Mouse (Mus musculus): Measurements from ENCODE around the gene Steap3. TPM values are rescaled to one million over a fixed set of nuclear protein-coding genes. Genes with fewer than 3 reads are reported as not detected.

Steap3 gene
- polyA plus RNA-seq, 1 experiment from 2014 or later = 3.8 TPM

DNA sequence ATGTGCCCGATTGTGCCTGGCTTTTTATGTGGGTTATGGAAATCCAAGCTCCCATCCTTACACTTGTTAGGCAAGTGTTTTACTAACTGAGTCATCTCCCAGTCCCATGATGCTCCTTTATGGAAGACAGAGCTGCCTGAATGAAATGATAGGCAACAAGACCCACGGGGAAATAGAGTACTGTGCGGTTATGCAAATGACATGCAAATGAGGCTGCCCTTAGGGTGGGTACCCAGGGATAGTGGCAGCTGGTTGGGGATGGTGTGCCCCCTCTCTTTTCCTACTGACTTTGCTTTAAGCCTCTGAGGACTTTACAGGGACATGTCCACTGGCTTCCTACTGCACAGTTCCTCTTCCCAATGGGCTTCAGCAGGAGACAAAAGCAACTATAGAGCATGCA, 2.7 kb upstream of the Steap3 start:
- H3K4me2 ChIP-seq (replicated peaks; ENCODE audit: low read depth, low read length) = no peak overlapping the region
- H3K36me3 ChIP-seq (ENCODE audit: control insufficient read depth, insufficient read depth, low read length) = no peaks in the 10 kb centered on the region
- no peaks in the 10 kb centered on the region for H3K9me3 ChIP-seq (ENCODE audit: control insufficient read depth, low read length)
- WGBS = 73% methylated on average over 3 of the region's 3 CpGs
- no peak overlapping the region for H3K4me3 ChIP-seq (ENCODE audit: low read depth, low read length)
- H3K27me3 ChIP-seq (ENCODE audit: control insufficient read depth, insufficient read depth, low read length) = no peaks in the 10 kb centered on the region
- ATAC-seq (ENCODE audit: low FRiP score) (peak; percentile 76), DNase-seq (ENCODE audit: low spot score) (no peak)
- no peaks in the 10 kb centered on the region for H3K4me1 ChIP-seq (replicated peaks; ENCODE audit: control insufficient read depth, insufficient read depth, low read length)
- no peak overlapping the region for H3K27ac ChIP-seq (ENCODE audit: low read depth, low read length)
- H3K9ac ChIP-seq (ENCODE audit: low read depth, low read length) = no peak overlapping the region

- no peaks in the 10 kb centered on the region for H3K27me3 ChIP-seq (ENCODE audit: control insufficient read depth, insufficient read depth, low read length)
- 82% methylated on average over 3 of the region's 3 CpGs for WGBS
- no peaks in the 10 kb centered on the region for H3K36me3 ChIP-seq (ENCODE audit: control insufficient read depth, insufficient read depth, low read length)
Observed at GRCm38 (mm10) chr1:120270882-120271281, 1.6 kb downstream of the Steap3 start.

GRCm38 (mm10) chr1:120270115-120270514, 2.4 kb downstream of the Steap3 start:
- no peaks in the 10 kb centered on the region for H3K36me3 ChIP-seq (ENCODE audit: control insufficient read depth, insufficient read depth, low read length)
- no peak overlapping the region for H3K27ac ChIP-seq (ENCODE audit: low read depth, low read length)
- no peaks in the 10 kb centered on the region; the same call in 1 of the 2 replicates for H3K4me1 ChIP-seq (replicated peaks; ENCODE audit: control insufficient read depth, insufficient read depth, low read length)
- ATAC-seq (ENCODE audit: low FRiP score) (no peak), DNase-seq (ENCODE audit: low spot score) (no peak)
- no peak overlapping the region for H3K9ac ChIP-seq (ENCODE audit: low read depth, low read length)
- no peaks in the 10 kb centered on the region for H3K9me3 ChIP-seq (ENCODE audit: control insufficient read depth, low read length)
- H3K4me3 ChIP-seq (ENCODE audit: low read depth, low read length) = no peak overlapping the region
- no peaks in the 10 kb centered on the region for H3K27me3 ChIP-seq (ENCODE audit: control insufficient read depth, insufficient read depth, low read length)
- no peak overlapping the region for H3K4me2 ChIP-seq (replicated peaks; ENCODE audit: low read depth, low read length)
- 79% methylated on average over 7 of the region's 7 CpGs for WGBS

More at GRCm38 (mm10) chr1:120270882-120271281, 1.6 kb downstream of the Steap3 start:
- Histone ChIP-seq H3K9ac (ENCODE audit: low read depth, low read length) (no peak overlapping the region), H3K4me3 (ENCODE audit: low read depth, low read length) (no peak overlapping the region), H3K27ac (ENCODE audit: low read depth, low read length) (no peak overlapping the region), H3K4me1 (replicated peaks; ENCODE audit: control insufficient read depth, insufficient read depth, low read length) (no peaks in the 10 kb centered on the region), H3K9me3 (ENCODE audit: control insufficient read depth, low read length) (no peaks in the 10 kb centered on the region), H3K4me2 (replicated peaks; ENCODE audit: low read depth, low read length) (no peak overlapping the region)
- DNase-seq (ENCODE audit: low spot score) = no peak
- no peak for ATAC-seq (ENCODE audit: low FRiP score)

DNA sequence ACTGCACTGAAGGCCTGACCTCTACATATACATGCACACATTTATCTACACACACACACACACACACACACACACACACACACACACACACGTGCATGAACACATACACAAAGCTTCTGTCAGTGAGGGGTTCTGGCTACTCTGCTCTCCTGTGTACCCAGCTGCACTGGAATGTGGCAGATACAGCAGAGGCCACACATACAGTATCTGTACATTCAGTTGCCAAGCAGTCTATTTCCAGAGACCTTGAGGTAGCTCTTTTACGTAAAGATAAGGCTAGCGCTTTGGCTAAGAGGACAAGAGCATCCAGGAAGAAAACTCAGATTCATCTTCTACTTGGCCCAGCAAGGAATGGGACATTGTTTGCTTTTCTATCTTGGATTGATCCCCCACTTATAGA, 4.9 kb downstream of the Steap3 start:
- no peak for DNase-seq (ENCODE audit: low spot score)
- peaks cover 2% of the 10 kb centered on the region; the same call in 1 of the 2 replicates for H3K4me1 ChIP-seq (replicated peaks; ENCODE audit: control insufficient read depth, insufficient read depth, low read length)
- no peak overlapping the region for H3K27ac ChIP-seq (ENCODE audit: low read depth, low read length)
- H3K27me3 ChIP-seq (ENCODE audit: control insufficient read depth, insufficient read depth, low read length) = no peaks in the 10 kb centered on the region
- H3K4me2 ChIP-seq (replicated peaks; ENCODE audit: low read depth, low read length) = no peak overlapping the region
- H3K4me3 ChIP-seq (ENCODE audit: low read depth, low read length) = no peak overlapping the region
- ATAC-seq (ENCODE audit: low FRiP score) = no peak
- no peak overlapping the region for H3K9ac ChIP-seq (ENCODE audit: low read depth, low read length)
- H3K9me3 ChIP-seq (ENCODE audit: control insufficient read depth, low read length) = no peaks in the 10 kb centered on the region
- no peaks in the 10 kb centered on the region for H3K36me3 ChIP-seq (ENCODE audit: control insufficient read depth, insufficient read depth, low read length)
- WGBS = 91% methylated on average over 3 of the region's 3 CpGs

DNA sequence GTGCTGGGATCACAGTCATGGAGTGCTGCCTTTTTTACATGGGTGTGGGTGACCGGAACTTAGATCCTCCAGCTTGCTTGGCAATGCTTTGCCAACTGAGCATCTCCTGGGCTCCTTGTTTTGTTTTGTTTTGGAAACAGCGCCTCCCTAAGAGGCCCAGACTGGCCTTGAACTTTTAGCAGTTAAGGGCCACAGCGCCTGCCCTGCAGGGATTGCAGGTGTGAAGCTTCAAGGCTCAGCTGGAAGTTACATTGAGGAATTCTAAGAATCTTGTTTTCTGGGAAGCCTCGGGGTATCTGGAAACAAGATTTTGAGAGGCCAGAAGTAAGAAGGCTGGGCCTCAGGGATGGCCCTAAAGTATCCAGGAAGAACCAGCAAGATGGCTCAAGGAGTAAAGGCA, 6.0 kb downstream of the Steap3 start:
- Histone ChIP-seq H3K27me3 (ENCODE audit: control insufficient read depth, insufficient read depth, low read length) (no peaks in the 10 kb centered on the region), H3K4me3 (ENCODE audit: low read depth, low read length) (no peak overlapping the region), H3K4me2 (replicated peaks; ENCODE audit: low read depth, low read length) (no peak overlapping the region), H3K36me3 (ENCODE audit: control insufficient read depth, insufficient read depth, low read length) (no peaks in the 10 kb centered on the region), H3K9me3 (ENCODE audit: control insufficient read depth, low read length) (no peaks in the 10 kb centered on the region), H3K4me1 (replicated peaks; ENCODE audit: control insufficient read depth, insufficient read depth, low read length) (peaks cover 2% of the 10 kb centered on the region; the same call in 1 of the 2 replicates), H3K9ac (ENCODE audit: low read depth, low read length) (no peak overlapping the region), H3K27ac (ENCODE audit: low read depth, low read length) (no peak overlapping the region)
- DNase-seq (ENCODE audit: low spot score) (no peak), ATAC-seq (ENCODE audit: low FRiP score) (no peak)
- WGBS = 42% methylated on average over 4 of the region's 4 CpGs

DNA sequence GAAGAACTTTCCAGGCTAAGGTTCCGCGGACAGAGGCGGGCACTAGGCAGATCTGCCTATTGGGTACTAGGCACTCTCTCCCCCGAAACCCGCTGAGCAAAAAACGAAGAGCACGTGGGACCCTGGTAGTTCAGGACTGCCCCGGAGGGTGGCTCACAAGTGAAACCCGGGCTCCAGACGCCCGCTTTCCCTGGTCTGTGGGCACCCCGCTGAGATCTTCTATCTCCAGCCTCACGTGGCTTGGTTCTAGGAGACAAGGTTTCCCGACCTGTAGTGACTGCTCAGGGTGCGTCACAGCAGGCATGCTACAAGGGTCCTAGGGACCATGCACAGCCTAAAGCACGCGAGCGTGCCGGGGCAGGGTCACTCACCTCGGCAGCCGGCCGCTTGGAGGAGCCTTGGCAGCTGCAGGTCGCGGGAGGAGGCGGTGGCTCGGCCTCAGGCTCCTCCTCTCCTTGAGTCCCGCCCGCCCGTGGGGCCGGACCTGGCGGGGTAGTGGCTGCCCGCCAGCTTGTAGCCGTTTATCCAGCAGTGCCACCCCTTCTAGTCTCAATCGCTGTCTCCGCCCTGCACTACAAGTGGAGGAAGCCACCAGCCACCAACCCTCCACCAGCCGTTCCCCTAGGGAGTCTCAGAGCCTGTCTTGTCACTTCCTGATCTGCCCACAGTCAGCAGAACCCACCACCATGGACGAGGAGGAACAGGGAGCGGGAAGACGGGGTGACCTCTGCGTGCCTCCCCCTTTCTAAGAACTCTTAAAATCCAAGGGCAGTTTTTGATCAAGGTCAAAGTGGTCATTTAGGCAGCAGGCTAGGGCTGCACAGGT, 7.4 kb downstream of the Steap3 start:
- H3K4me1 ChIP-seq (replicated peaks; ENCODE audit: control insufficient read depth, insufficient read depth, low read length) = peaks cover 2% of the 10 kb centered on the region; the same call in 1 of the 2 replicates
- WGBS = 2% methylated on average over 39 of the region's 40 CpGs
- peak; percentile 73 for DNase-seq (ENCODE audit: low spot score)
- H3K9ac ChIP-seq (ENCODE audit: low read depth, low read length) = peak overlapping the region; percentile 42
- no peaks in the 10 kb centered on the region for H3K36me3 ChIP-seq (ENCODE audit: control insufficient read depth, insufficient read depth, low read length)
- peak overlapping the region; percentile 29 for H3K4me3 ChIP-seq (ENCODE audit: low read depth, low read length)
- peak overlapping the region; percentile 69 for H3K4me2 ChIP-seq (replicated peaks; ENCODE audit: low read depth, low read length)
- no peak overlapping the region for H3K27ac ChIP-seq (ENCODE audit: low read depth, low read length)
- no peaks in the 10 kb centered on the region for H3K9me3 ChIP-seq (ENCODE audit: control insufficient read depth, low read length)
- H3K27me3 ChIP-seq (ENCODE audit: control insufficient read depth, insufficient read depth, low read length) = no peaks in the 10 kb centered on the region
- ATAC-seq (ENCODE audit: low FRiP score) = peak; percentile 83

DNA sequence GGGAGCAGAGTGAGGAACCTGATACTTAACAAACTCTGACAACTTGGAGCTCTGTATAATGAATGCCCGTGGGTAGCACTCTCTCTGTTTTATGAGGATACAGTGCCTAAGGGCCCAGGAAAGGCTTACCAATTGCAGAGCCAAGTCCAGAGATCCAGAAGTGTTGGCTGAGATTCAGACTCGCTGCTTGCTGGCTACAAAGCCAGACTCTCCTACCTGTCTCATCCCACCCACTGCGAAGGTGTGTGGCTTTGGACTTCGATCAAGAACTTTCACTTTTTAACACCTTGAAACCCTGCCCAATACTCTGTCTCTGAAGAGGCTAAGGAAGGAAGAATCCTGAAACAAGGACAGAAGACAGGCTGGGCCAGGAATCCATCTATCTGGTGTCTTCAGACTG, 9.3 kb downstream of the Steap3 start:
- Histone ChIP-seq H3K4me1 (replicated peaks; ENCODE audit: control insufficient read depth, insufficient read depth, low read length) (peaks cover 2% of the 10 kb centered on the region; the same call in 1 of the 2 replicates), H3K36me3 (ENCODE audit: control insufficient read depth, insufficient read depth, low read length) (no peaks in the 10 kb centered on the region), H3K27ac (ENCODE audit: low read depth, low read length) (no peak overlapping the region), H3K27me3 (ENCODE audit: control insufficient read depth, insufficient read depth, low read length) (no peaks in the 10 kb centered on the region), H3K9ac (ENCODE audit: low read depth, low read length) (no peak overlapping the region), H3K4me3 (ENCODE audit: low read depth, low read length) (no peak overlapping the region), H3K4me2 (replicated peaks; ENCODE audit: low read depth, low read length) (no peak overlapping the region), H3K9me3 (ENCODE audit: control insufficient read depth, low read length) (no peaks in the 10 kb centered on the region)
- ATAC-seq (ENCODE audit: low FRiP score) = no peak
- 84% methylated on average over 4 of the region's 4 CpGs for WGBS
- no peak for DNase-seq (ENCODE audit: low spot score)

GRCm38 (mm10) chr1:120261166-120261565, 11.3 kb downstream of the Steap3 start:
- Histone ChIP-seq H3K4me3 (ENCODE audit: low read depth, low read length) (no peak overlapping the region), H3K36me3 (ENCODE audit: control insufficient read depth, insufficient read depth, low read length) (no peaks in the 10 kb centered on the region), H3K9ac (ENCODE audit: low read depth, low read length) (no peak overlapping the region), H3K9me3 (ENCODE audit: control insufficient read depth, low read length) (no peaks in the 10 kb centered on the region), H3K4me1 (replicated peaks; ENCODE audit: control insufficient read depth, insufficient read depth, low read length) (peaks cover 2% of the 10 kb centered on the region; the same call in 1 of the 2 replicates), H3K27me3 (ENCODE audit: control insufficient read depth, insufficient read depth, low read length) (no peaks in the 10 kb centered on the region), H3K4me2 (replicated peaks; ENCODE audit: low read depth, low read length) (no peak overlapping the region), H3K27ac (ENCODE audit: low read depth, low read length) (no peak overlapping the region)
- 89% methylated on average over 5 of the region's 5 CpGs for WGBS
- ATAC-seq (ENCODE audit: low FRiP score) = no peak
- DNase-seq (ENCODE audit: low spot score) = no peak

DNA sequence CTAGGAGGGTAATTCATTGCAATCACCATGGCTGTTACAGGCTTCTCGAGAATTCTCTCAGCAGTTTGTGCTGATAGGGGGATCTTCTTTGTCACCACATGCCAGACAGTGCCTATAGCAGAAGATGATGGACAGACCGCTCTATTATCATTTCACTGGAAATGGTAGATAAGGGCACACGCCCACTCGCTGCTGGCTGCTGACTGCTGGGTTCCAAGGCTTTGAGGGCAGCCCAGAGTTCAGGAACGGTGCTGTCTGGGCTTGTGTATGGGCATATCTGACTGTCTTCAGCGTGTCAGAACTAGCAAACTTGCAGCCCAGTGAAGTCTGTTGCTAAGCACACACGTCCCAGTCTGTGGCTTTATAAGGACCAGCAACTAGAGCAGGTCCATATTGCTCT, 13.3 kb downstream of the Steap3 start:
- Histone ChIP-seq H3K4me3 (ENCODE audit: low read depth, low read length) (no peak overlapping the region), H3K27me3 (ENCODE audit: control insufficient read depth, insufficient read depth, low read length) (no peaks in the 10 kb centered on the region), H3K27ac (ENCODE audit: low read depth, low read length) (no peak overlapping the region), H3K9ac (ENCODE audit: low read depth, low read length) (no peak overlapping the region), H3K4me2 (replicated peaks; ENCODE audit: low read depth, low read length) (no peak overlapping the region), H3K36me3 (ENCODE audit: control insufficient read depth, insufficient read depth, low read length) (no peaks in the 10 kb centered on the region), H3K4me1 (replicated peaks; ENCODE audit: control insufficient read depth, insufficient read depth, low read length) (no peaks in the 10 kb centered on the region), H3K9me3 (ENCODE audit: control insufficient read depth, low read length) (no peaks in the 10 kb centered on the region)
- no peak for ATAC-seq (ENCODE audit: low FRiP score)
- 87% methylated on average over 7 of the region's 7 CpGs for WGBS
- no peak for DNase-seq (ENCODE audit: low spot score)

Data from hindbrain, embryonic 11.5 days (tissue).